Mouse (Mus musculus) megakaryocyte progenitor cell, adult 5-6 weeks (primary cell): ENCODE data around the gene 9330161L09Rik. TPM values are rescaled to one million over a fixed set of nuclear protein-coding genes. Genes with fewer than 3 reads are reported as not detected.
"Not testable (repeated sequence)": the region's sequence is repeated elsewhere in the genome, so short reads cannot be mapped to it uniquely, and the experiment has no call there.

Experiments
- ATAC-seq: replicated peaks from 2 replicates; pipeline ENCODE4 v1.8.0; 2016; ENCODE audit warnings: mild to moderate bottlenecking, moderate TSS enrichment, inconsistent platforms; ENCODE audit not compliant: poor library complexity
- total RNA-seq, 2 experiments: library from RNA; stranded (forward) in 1 of 2; stranded (reverse) in 1 of 2; fragments of 157-497, 149-512 nt in 1 of 2; fragments of 200-1000 nt in 1 of 2; gene quantifications; 2 replicates each; pipeline versions ENCODE4 v1.2.3 to v1.2.4; 2015 to 2017

The 9330161L09Rik gene
- total RNA-seq (2015) (1.5 and 3.0 TPM in 2 replicates), total RNA-seq (2017) (0.25 and 0.47 TPM in 2 replicates)

DNA sequence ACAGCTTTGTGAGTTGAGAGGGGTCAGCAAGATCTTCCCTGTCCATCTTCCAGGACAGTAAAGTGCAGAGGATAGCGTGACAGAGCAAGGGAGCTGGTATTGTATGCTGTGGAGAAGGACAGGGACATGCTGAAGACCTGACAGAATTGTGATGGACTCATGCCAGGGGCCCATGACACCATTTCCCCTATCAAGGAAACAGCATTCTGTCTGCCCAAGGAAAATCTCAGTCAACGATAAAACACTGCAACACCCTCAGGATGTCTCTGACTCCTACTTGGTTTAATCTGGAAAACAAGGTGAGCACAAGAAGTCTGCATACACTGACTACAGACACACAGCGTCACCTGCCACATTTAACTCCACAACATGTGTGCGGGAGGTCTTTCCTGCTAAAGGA, at the start of gene 9330161L09Rik:
9330161L09Rik (minus strand) TSS at position 101 of the 400 bp plus-strand sequence.
- no peak for ATAC-seq

DNA sequence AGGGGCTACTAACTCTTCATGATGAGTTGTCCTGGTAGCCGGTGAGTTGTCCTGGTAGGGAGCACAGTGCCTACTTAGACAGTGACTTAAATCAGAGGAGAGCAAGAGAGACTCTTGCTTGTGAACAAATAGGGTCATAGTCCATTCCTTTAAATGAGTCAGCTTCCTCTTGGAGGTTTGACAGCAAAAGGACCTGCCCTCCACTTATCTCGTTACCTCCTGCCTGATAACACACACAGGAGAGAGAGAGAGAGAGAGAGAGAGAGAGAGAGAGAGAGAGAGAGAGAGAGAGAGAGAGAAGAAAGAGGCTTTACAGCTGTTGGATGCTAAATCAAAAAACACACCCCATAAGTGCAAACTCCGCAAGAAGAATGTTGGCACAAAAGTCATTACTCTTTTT, 49.5 kb upstream of the 9330161L09Rik start, which contains the start of gene Ifi27l2b:
Ifi27l2b (minus strand) TSS at position 84 of the 400 bp plus-strand sequence.
- no peak for ATAC-seq

DNA sequence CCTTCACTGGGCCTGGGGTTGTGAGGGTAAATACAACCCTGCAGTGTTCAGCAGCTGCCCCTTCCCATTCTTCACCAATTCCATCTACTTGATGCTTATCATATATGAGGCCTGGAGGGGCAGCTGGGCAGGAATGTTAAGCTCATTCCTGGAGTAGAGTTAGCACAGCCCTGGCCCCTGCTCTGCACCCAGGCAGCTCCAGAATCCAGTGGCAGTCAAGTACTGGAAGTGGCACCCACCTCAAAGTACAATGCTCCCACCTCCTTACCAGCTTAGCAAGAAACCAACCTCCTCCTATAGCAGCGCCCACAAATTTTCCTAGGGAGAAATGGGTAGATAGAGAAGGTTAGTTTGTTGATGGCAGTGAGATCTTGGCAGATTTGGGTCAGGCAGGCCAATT, 49.1 kb upstream of the 9330161L09Rik start:
- ATAC-seq = not testable (repeated sequence)

DNA sequence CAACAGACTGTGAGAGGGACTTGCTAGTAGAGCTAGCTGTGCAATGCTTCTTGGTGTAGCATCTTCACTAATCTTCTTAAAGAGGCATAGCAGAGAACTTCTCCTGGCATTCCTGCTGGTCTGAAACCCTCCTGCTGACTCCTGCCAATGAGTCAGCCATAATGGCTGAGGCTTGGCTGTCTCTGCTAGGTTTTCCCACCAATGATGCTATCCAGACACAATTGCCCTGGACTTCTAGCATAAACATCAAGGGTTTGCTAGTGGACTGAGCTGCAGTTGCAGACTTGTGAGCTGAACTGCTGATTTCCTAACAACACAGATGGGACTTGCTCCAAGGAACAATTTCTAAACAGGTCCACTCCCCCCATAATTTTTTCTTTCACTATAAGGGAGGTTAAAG, 45.7 kb upstream of the 9330161L09Rik start:
- no peak for ATAC-seq

DNA sequence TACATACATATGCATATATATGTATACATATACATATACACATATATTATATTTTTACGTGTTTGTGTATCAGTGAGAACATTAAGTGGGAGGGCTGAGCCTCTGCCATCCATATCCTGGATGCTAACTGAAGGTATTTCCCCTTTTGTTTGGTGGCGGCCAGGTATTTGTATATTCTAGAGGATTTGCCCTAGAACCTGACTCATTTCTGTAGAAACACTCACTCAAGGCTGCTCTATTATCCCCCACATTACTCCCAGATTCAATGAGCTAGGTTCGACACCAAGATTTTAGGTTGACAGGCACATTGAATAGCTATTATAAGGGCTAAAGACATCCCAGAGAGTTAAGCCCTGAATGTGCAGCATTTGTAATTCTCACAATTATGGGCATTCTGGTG, 37.4 kb upstream of the 9330161L09Rik start:
- no peak for ATAC-seq

DNA sequence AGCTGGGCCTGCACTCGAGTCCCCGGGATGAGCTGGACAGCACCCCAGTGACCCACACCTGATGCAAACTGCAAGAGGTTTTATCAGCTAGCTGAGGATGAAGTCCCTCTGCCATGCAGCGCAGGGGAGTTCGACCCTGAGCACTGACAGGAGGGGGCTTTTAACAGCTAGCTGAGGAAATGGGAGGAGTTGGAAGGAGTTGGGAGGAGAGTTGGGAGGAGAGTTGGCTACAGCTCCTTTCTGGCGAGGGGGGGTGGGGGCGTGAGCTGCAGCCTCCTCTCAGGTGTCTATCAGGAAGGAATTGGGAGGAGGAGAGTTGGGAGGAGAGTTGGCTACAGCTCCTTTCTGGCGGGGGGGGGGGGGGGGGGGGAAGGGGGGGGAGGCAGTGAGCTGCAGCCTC, 36.6 kb upstream of the 9330161L09Rik start:
- ATAC-seq = not testable (repeated sequence)

DNA sequence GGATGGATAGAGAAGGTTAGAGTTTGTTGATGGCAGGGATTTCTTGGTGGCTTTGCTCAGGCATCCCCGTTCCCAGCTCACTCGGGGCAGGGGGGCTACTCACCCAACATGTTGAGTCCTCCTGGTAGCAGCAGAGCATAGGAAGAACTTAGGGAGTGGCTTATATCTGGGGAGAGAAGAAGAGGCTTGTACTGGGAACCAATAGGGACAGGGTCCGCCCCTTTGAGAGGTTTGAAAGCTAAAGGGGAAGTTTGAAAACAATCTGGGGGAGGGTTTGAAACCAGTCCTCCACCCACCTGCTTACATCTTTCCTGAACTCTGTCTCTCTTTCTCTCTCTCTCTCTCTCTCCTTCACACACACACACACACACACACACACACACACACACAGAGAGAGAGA, 35.9 kb upstream of the 9330161L09Rik start, which contains the start of gene Ifi27l2a:
Ifi27l2a (minus strand) TSS at position 157 of the 400 bp plus-strand sequence.
- ATAC-seq = peak; percentile 81

DNA sequence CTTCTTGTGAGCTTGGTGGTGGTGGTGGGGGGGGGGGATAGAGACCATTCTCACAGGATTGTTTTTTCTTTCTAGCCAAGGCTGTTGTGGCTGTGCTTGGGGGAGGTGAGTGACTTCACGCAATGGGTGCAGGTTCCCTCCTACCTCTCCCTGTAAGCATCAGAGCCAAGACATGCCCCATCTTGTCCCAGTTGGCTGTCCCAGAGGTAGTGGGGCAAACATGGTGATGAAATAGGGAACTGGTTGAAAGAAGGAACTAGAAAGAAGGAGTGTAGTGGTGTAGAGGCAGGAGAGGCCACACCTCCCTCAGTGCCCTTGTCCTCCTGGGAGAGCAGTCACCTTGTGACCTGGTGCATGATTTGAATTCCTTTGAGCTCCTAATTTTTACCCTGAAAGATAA, 30.0 kb upstream of the 9330161L09Rik start:
- peak; percentile 54 for ATAC-seq

DNA sequence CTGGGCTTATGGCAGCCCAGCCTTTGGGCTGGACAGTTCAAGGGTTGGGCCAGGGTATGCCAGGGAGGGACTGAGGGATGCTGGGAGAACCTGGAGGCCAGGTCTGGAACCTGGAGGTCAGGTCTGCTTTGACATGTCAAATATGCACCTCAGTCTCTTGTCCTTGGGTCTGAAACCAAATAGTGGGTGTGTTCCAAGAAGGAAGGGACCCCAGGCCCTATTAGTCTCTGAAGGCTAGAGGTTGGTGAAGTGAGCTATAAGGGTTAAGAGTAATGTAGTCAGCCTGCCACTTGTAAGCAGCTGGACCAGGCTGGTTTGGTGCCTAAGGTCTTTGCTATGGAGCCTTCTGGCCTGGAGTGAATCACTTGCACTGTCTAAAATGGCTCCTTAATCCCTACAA, 27.2 kb upstream of the 9330161L09Rik start:
- ATAC-seq = no peak

DNA sequence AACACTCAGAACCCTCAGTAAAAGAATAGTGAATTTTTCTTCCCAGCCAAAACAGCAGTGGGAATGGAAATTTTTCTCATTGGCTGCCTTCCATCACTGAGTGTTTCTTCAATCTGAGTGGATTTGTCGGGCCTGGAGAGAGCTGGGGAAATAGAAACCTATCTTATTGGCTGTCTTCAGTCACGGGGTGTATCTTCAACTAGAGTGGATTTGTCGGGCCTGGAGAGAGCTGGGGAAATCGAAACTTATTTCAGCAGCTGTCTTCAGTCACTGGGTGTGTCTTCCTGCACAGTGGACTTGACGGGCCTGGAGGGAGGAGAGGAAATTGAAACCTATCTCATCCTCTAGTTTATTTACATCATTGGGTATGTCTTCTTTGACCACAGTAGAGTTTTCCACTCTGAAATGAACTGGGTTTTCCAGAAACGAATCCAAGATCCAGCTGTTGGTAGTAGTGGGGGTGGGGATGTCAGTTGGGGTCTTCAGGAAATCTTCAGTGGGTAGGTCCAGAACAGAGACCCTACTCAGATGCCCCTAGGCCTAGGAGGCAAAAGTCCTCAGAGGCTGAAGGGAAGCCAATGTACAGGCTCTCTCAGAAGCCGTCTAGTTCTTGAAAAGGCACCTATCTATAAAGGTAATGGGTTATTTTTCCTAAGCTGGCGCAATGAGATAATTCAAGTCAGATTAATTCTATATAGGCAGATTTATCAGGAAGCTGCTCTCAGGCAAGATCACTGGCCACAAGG, 26.5 kb upstream of the 9330161L09Rik start, which contains the start of gene Ifi27:
Ifi27 (plus strand) TSS at position 226 of the 746 bp plus-strand sequence.
- peak; percentile 96 for ATAC-seq

DNA sequence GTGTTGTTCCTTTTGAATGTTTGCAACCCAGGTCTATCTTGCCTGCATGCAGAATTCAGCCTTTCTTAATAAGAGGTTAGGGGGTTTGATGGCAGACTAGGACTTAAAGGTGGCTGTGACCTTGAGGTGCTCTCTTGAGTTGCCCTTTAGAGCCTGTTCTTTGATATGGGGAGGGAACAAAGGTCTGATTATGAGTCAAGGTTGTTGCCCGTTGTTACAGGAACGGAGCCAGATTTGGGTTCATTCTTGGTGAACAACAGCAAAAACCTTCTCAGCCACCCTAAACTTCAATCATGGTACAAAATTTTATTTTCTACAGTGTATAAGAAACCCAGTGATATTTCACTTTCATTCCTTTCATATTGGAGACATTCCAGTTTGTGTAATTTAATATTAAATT, 25.8 kb upstream of the 9330161L09Rik start:
- no peak for ATAC-seq

DNA sequence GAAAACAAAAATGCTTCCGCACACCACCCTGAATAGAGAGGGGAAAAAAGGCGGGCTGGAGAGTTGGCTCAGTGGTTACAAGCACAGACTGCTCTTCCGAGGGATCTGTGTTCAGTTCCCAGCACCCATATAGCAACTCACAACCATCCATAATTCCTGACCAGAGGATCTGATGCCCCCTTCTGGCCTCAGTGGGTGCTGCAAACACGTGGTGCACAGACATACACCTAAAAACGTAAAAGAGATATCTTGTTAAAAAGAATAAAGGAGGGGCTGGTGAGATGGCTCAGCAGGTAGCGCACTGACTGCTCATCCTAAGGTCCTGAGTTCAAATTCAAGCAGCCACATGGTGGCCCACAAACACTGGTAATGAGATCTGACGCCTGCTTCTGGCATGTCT, 19.1 kb upstream of the 9330161L09Rik start:
- ATAC-seq = no peak

DNA sequence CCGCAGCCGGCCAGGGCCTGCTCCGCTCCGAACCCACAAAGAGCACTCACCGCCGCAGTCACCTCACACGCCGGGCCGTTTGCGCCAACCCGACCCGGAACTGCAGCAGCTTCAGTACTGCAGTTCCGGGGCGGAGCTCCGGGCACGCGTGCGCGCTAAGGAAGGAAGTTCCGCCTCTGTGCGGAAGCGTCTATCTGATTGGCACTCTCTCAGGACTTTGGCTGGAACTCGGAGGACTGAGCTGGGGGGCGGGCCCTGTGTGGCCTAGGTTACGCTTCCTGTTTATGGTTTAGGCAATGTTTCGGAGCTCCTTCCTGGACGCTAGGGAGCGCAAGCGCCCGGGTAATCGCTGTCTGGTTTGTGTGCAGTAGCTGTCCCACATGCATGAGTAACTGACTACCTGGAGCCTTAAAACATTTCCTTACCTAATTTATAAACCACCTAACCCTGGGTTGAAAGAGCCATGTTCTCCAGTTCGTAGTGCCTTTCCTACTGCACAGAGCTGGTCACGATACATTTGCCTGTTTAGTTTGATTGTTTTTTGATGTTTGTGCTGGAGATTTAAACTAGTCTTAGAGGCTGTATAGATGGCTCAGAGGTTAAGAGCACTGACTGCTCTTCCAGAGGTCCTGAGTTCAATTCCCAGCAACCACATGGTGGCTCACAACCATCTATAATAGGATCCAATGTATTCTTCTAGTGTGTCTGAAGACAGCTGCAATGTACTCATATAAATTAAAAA, 18.3 kb upstream of the 9330161L09Rik start, which contains the start of gene Ddx24:
Ddx24 (minus strand) TSS at position 102 of the 742 bp plus-strand sequence.
- ATAC-seq = peak; percentile 97

DNA sequence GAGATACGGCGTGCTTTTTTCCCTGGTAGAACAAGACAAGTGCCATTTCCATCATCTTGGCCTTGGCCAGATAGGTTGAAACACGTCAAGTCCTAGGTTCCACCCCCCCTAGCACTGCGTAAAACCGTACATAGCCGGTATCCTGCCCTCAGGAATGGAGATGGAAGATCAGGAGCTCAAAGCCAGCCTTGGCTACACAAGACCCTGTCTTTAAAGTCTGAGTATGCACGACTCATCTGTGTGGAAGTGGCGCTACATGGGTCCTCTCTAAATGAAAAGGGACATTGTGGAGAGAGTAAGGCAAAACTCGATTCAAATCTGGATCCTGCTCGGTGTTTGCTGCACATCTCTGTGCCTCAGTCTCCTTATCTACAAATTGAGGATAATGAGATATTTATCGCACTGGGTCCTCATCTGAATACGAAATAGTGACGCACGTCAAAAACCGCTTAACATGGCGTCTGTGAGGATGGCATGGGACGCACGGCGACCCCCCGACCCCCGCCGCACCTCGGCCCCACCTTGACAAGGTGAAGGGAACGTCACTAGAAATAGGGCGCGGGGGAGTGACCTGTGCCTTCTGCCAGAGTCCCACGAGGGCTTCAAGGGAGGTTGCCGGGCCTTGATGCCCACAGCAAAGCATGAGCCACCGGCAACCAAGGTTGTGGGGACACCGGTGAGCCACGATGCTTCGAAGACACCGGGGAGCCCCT, 17.6 kb upstream of the 9330161L09Rik start:
- ATAC-seq = no peak; the same call in 1 of the 2 replicates

DNA sequence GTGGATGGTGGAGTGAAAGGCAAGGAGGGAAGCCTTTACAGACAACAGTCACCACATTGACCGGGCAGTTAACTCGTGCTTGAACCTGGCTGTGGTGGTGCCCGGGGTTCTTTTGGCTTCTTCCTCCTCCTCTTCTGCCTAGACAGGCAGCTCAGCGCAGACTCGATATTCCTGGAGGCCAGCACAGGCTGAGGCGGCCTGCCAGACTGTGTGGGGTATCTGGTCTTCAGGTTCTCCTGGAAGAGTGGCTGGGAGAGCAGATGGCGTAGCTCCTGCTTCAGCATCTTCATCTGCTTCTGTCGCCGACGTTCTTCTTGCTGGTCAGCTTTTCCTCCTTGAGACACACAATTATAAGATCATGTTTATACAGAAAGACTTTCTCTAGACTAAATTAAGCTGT, 524 bp upstream of the 9330161L09Rik start:
- ATAC-seq = no peak

DNA sequence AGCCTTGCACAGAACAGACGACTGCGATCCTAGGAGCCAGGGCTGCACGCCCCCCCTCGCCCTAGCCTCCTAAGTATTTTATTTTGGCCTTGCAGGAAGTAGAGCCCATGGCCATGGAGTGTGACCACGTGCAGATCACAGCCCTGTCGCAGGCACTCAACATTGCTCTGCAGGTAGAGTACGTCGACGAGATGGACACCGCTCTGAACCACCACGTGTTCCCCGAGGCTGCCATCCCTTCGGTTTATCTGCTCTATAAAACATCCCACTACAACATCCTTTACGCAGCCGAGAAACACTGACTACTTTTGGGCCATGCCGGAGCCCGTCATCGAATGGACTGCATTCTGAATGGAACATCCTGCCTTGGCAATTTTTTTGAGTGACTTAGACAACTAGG, 3.5 kb downstream of the 9330161L09Rik start:
- ATAC-seq = no peak

DNA sequence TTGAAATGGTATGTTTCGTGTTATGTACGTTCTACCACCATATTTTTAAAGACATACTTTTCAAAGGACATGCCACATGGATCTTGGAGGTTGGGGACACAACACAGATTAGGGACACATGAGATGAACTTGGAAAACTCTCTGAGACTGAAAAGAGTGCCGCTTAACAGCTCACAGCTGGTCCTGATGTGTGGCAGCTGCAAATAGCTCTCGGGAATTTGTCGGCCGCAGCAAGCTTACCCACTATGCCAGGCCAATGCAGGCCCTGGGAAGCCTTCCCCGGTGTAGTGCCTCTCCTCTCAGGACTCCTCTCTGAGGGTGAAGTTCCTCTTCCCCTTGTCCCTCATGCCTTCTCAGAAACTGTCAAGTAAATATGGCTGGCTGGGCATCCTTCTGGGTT, 10.9 kb downstream of the 9330161L09Rik start:
- ATAC-seq = no peak

DNA sequence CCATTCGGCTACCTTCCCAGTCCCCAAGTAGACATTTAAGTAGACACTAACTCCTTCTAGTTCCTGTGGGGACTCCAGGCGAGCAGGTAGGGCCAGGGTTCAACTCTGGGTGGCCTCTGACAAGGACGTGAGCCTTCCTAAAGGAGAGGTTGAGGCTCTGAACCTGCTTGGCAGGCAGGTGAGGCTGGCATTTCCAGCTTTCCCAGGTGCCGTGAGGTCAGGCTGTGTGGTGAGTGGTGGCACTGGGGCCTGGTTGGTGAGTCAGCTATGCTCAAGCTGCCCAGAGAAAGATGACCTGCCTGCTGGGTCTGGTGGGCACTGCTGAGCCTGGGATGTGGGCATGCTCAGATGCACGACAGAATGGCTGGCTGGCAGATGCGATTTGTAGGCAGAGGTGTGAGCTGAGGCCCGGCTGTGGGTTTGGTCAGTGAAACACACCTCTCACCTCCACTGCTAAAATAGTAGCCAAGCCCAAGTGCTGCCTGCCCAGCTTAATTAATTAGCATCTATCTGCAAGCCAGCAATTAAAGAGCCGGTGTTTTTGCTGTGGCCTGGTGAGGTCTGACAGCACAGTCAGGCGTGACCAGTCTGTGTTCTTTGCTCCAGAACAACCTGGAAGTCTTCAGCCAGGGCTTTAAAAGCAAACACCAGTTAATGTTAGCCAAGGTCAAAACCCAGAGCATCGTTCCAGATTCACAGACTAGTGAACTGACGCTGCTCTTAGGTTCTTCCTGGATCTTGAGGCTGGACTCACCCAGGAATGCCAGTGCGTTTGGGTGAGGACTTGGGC, 11.9 kb downstream of the 9330161L09Rik start:
- no peak for ATAC-seq

DNA sequence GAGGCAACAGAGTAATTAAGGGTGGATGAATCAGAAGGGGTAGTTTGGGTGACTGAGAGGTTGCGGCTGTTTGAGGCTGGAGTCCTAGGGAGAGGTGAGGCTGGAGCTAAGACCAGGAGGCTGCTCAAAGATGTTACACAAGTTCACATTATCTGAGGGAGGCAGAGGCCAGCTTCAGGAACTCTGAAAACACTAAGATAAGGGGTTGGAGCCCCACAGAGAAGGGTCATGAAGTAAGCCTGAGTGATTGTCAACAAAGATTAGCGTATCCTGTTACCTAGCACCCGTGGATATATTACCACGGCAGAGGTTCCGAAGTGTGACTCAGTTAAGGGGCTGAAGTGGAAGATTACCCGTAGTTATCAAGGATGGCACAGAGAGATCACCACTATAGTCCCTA, 14.1 kb downstream of the 9330161L09Rik start:
- peak; percentile 76 for ATAC-seq

DNA sequence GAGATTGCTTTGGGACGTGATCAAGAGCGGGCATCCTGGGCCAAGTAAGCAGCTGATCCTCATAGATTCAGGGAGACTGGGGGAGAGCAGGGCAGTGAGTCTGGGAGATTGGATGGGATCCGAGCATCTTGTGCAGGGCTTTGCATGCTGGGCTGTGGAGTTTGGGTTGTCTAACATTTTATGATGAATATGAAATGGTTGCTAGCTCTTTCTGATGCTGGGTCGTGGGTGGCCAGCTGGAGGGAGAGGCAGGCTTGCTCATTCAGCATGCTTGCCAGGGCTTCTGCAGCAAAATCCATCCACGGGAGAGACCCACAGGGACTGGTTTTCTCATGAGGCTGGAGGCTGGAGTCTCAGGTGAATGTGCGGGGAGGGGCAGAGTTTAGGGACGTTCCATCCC, 16.5 kb downstream of the 9330161L09Rik start:
- no peak for ATAC-seq
